Mouse (Mus musculus): Measurements from ENCODE around the gene Kif21a.

Kif21a gene

DNA sequence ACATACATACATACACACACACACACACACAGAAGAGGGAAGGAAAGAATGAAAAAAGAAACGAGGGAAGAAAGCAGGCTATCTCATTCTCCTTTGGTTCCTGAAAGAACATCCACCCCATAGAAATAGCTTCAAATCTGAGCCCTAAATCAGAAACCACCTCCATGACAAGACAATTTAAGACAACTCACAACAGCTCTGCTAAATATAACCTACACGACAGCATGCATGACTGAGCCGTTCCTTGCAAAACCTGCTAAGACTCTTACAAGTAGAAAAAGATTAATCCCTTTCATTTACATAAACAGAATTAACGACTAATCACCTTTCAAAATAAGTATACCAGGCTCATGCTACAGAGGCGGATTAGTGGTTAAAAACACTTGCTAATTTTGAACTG, 118.3 kb downstream of the Kif21a start:
- DNase-seq: no peak

DNA sequence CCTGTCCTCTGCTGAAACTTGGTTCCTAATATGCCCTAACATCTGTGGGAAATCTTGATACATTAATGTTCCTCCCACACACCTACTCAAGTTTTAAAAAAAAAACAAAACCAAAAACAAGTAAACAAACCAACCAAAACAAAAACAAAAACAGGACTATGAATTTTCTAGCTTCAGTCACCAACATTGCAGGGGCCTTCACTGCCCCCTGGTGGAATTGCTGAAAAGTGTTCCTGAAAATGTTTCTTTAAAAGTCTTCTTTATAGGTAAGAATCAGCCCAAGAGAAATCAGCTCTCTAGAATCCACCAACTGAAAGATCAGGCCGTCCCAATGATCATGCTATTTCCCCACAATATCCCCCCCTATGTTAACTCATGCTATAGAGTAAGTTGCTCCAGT, 120.7 kb downstream of the Kif21a start:
- peak; percentile 10 for DNase-seq

DNA sequence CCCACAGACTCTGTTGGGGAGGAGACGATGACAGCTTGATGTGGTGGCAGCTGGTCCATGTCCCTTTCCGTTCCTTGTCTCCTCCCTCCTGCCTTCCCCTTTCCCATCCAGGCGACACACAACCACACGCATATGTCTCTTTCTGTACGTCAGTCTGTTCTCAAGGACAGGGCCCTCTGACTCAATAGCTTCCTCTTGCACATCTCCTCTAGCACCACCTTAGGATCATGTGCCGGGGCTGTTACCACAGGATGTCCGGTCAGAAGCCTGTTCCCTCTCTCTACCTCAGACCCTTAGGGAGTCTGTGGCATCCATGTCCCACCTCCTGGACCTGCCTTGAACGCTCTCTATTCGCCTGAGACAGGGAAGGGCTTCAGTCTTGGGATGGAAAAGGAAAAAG, 153.3 kb downstream of the Kif21a start:
- DNase-seq: no peak

DNA sequence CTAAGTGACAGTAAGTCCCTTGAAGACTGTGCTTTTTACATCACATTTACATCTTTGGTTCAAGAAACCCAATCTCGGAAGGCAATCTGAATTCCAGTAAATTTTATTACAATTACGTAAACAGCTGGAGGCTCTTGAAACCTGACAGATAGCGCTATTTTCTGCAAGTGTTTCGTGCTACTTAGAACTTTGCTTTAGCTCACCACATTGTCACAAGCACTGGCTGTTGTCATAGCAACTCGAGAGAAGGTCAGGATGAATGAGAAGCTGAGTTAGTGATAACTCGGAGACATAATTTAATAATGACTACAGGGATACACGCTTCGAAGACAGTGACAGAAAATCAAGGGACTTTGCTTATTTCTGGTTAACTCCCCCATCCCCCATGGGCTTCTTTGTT, 162.3 kb downstream of the Kif21a start:
- DNase-seq: no peak

Measured in lung, postnatal 10 days (tissue).